In genomic region chr3:102752053-102752452, GRCm38 (mm10) we compare ENCODE assay signal across 14 mouse cellular contexts. TPM values are rescaled to one million over a fixed set of nuclear protein-coding genes. Genes with fewer than 3 reads are reported as not detected.
"Had no signal": no experiment of that assay in that cellular context is flagged by ENCODE, and none has a peak within 500 bp of the region (broad histone marks: within the 10 kb centered on the region; RNA-seq: fewer than 3 reads in every experiment).

No protein-coding gene starts in this region.

- H3K36me3 ChIP-seq: liver, embryonic 12.5 days had no signal

- H3K9me3 ChIP-seq: limb, embryonic 15.5 days; liver, embryonic 12.5 days; midbrain, embryonic 13.5 days; neural tube, embryonic 12.5 days had no signal

- H3K9ac ChIP-seq: limb, embryonic 15.5 days; liver, embryonic 12.5 days; midbrain, embryonic 13.5 days; neural tube, embryonic 12.5 days had no signal

- H3K4me3 ChIP-seq: limb, embryonic 15.5 days; liver, embryonic 12.5 days; midbrain, embryonic 13.5 days; neural tube, embryonic 12.5 days had no signal

- H3K27me3 ChIP-seq: limb, embryonic 15.5 days; liver, embryonic 12.5 days; midbrain, embryonic 13.5 days; neural tube, embryonic 12.5 days had no signal

- DNase-seq: kidney, adult 9 months; kidney, postnatal 36 days; layer of hippocampus, adult 9-11 months; layer of hippocampus, postnatal 36 days; lung, postnatal 14 days; thymus, adult 2 months; thymus, postnatal 25 days had no signal

- H3K4me2 ChIP-seq: limb, embryonic 15.5 days; liver, embryonic 12.5 days; midbrain, embryonic 13.5 days; neural tube, embryonic 12.5 days had no signal

- ATAC-seq: liver, embryonic 12.5 days; midbrain, embryonic 13.5 days had no signal

- H3K27ac ChIP-seq: kidney, postnatal 0 days; limb, embryonic 15.5 days; liver, embryonic 12.5 days; midbrain, embryonic 13.5 days; neural tube, embryonic 12.5 days had no signal

RNA-seq across cellular contexts. Expression of gene Tshb, which starts 30.5 kb away (rescaled TPM):
- polyA plus RNA-seq: liver, embryonic 12.5 days; liver, embryonic 16.5 days; thymus, adult 2 months; urinary bladder, adult 2 months had no signal
